ENCODE assay signal across 16 mouse cellular contexts in genomic region chr13:113851602-113852375, GRCm38 (mm10). TPM values are rescaled to one million over a fixed set of nuclear protein-coding genes. Genes with fewer than 3 reads are reported as not detected.
DNase-seq lines count a peak whose midpoint lies in the region; ATAC-seq and TF ChIP-seq lines count a peak whose summit lies in the region.
"Had no signal": no experiment of that assay in that cellular context is flagged by ENCODE, and none has a peak within 500 bp of the region (broad histone marks: within the 10 kb centered on the region; RNA-seq: fewer than 3 reads in every experiment).

No protein-coding gene starts in this region.

- H3K4me3 ChIP-seq in heart, postnatal 0 days (ENCODE audit: low read depth, low read length), result no peak overlapping the region
- no peak overlapping the region for H3K4me3 ChIP-seq in heart, embryonic 10.5 days
- no peak overlapping the region for H3K4me3 ChIP-seq in lung, postnatal 0 days (ENCODE audit: low read depth, low read length)
- H3K4me3 ChIP-seq in liver, embryonic 11.5 days (ENCODE audit: low read depth, low read length), result 0 out of 2 replicates have a peak overlapping the region, but pooled peaks have one; percentile 5
- H3K4me3 ChIP-seq in liver, postnatal 0 days (ENCODE audit: low read depth, low read length), result no peak overlapping the region
- H3K4me3 ChIP-seq: layer of hippocampus, adult 2 months; limb, embryonic 12.5 days; stomach, embryonic 15.5 days had no signal

- no peak for TF ChIP-seq CTCF in heart, postnatal 0 days (IDR thresholded peaks at IDR 0.05; ENCODE audit: low read depth)
- TF ChIP-seq CTCF in lung, postnatal 0 days (IDR thresholded peaks at IDR 0.05), result no peak
- no peak for TF ChIP-seq CTCF in liver, postnatal 0 days (IDR thresholded peaks at IDR 0.05; ENCODE audit: low read depth)

- no peak overlapping the region for H3K4me2 ChIP-seq in heart, postnatal 0 days (ENCODE audit: low read depth, low read length)
- H3K4me2 ChIP-seq in lung, postnatal 0 days (replicated peaks; ENCODE audit: low read depth, low read length), result 0 out of 2 replicates have a peak overlapping the region, but pooled peaks have one; percentile 5
- peak overlapping the region; percentile 55 for H3K4me2 ChIP-seq in liver, embryonic 11.5 days
- H3K4me2 ChIP-seq in liver, postnatal 0 days (ENCODE audit: low read depth, low read length), result peak overlapping the region; percentile 20; the same call in 1 of the 2 replicates
- H3K4me2 ChIP-seq: limb, embryonic 12.5 days; stomach, embryonic 15.5 days had no signal

- WGBS in heart, postnatal 0 days, result 72% methylated on average over 13 of the region's 13 CpGs
- 88% methylated on average over 13 of the region's 13 CpGs for WGBS in heart, embryonic 10.5 days
- 61% methylated on average over 13 of the region's 13 CpGs for WGBS in lung, postnatal 0 days
- 83% methylated on average over 13 of the region's 13 CpGs for WGBS in liver, embryonic 11.5 days
- WGBS in liver, postnatal 0 days (ENCODE audit: insufficient replicate concordance), result 79% methylated on average over 13 of the region's 13 CpGs

- DNase-seq in heart, postnatal 0 days (ENCODE audit: low spot score), result no peak
- no peak for DNase-seq in heart, embryonic 10.5 days (ENCODE audit: low spot score)
- peak; percentile 64 for DNase-seq in lung, postnatal 0 days (ENCODE audit: low spot score)
- no peak for DNase-seq in lung, postnatal 36 days
- no peak for DNase-seq in liver, embryonic 11.5 days (ENCODE audit: low spot score)
- DNase-seq in liver, postnatal 0 days, result no peak
- no peak for DNase-seq in retina, embryonic 14.5 days (ENCODE audit: low spot score)
- DNase-seq: adrenal gland, postnatal 14 days; cerebellum, postnatal 10 days; kidney, adult 9 months; spleen, adult 18-20 months; thymus, postnatal 25 days had no signal

- no peak for TF ChIP-seq EP300 in heart, postnatal 0 days (IDR thresholded peaks at IDR 0.05; ENCODE audit: low read depth)
- peak; percentile 40; the same call in 1 of the 2 replicates for TF ChIP-seq EP300 in lung, postnatal 0 days (IDR thresholded peaks at IDR 0.05)
- TF ChIP-seq EP300 in liver, postnatal 0 days (IDR thresholded peaks at IDR 0.05; ENCODE audit: low read depth), result 0 out of 2 replicates have a peak, but pooled peaks have one; percentile 11

- peak overlapping the region; percentile 64 for H3K27ac ChIP-seq in heart, postnatal 0 days (ENCODE audit: low read depth)
- H3K27ac ChIP-seq in heart, embryonic 10.5 days, result no peak overlapping the region
- peak overlapping the region; percentile 68 for H3K27ac ChIP-seq in lung, postnatal 0 days (ENCODE audit: low read length)
- H3K27ac ChIP-seq in liver, embryonic 11.5 days (ENCODE audit: low read depth, low read length), result peak overlapping the region; percentile 59
- peak overlapping the region; percentile 7 for H3K27ac ChIP-seq in liver, postnatal 0 days (ENCODE audit: low read depth)
- H3K27ac ChIP-seq: layer of hippocampus, adult 2 months; limb, embryonic 12.5 days; stomach, embryonic 15.5 days had no signal

- no peaks in the 10 kb centered on the region for H3K27me3 ChIP-seq in heart, postnatal 0 days (ENCODE audit: control insufficient read depth, insufficient read depth, low read length)
- H3K27me3 ChIP-seq in heart, embryonic 10.5 days (ENCODE audit: insufficient read depth, poor library complexity, severe bottlenecking), result no peaks in the 10 kb centered on the region
- H3K27me3 ChIP-seq in lung, postnatal 0 days (replicated peaks; ENCODE audit: insufficient read depth, low read length), result no peaks in the 10 kb centered on the region
- H3K27me3 ChIP-seq in liver, embryonic 11.5 days (replicated peaks; ENCODE audit: control insufficient read depth, insufficient read depth, low read length), result no peaks in the 10 kb centered on the region
- H3K27me3 ChIP-seq in liver, postnatal 0 days (ENCODE audit: insufficient read depth, low read length), result no peaks in the 10 kb centered on the region
- H3K27me3 ChIP-seq: limb, embryonic 12.5 days; stomach, embryonic 15.5 days had no signal

- H3K36me3 ChIP-seq in heart, postnatal 0 days (replicated peaks; ENCODE audit: control insufficient read depth, insufficient read depth, low read length), result no peaks in the 10 kb centered on the region
- H3K36me3 ChIP-seq in heart, embryonic 10.5 days, result 0 out of 2 replicates have a peak, but pooled peaks cover 5% of the 10 kb centered on the region
- H3K36me3 ChIP-seq in lung, postnatal 0 days (ENCODE audit: insufficient read depth, low read length), result no peaks in the 10 kb centered on the region
- no peaks in the 10 kb centered on the region for H3K36me3 ChIP-seq in liver, embryonic 11.5 days (ENCODE audit: control insufficient read depth, insufficient read depth, low read length)
- no peaks in the 10 kb centered on the region for H3K36me3 ChIP-seq in liver, postnatal 0 days (replicated peaks; ENCODE audit: insufficient read depth, low read length)
- H3K36me3 ChIP-seq: stomach, embryonic 15.5 days had no signal

- peaks cover 27% of the 10 kb centered on the region for H3K4me1 ChIP-seq in heart, postnatal 0 days (ENCODE audit: control insufficient read depth, insufficient read depth)
- H3K4me1 ChIP-seq in heart, embryonic 10.5 days, result peaks cover 38% of the 10 kb centered on the region
- H3K4me1 ChIP-seq in lung, postnatal 0 days (ENCODE audit: insufficient read depth, low read depth, low read length), result peaks cover 12% of the 10 kb centered on the region
- peaks cover 50% of the 10 kb centered on the region for H3K4me1 ChIP-seq in liver, embryonic 11.5 days (replicated peaks; ENCODE audit: control insufficient read depth, insufficient read depth, low read length)
- peaks cover 6% of the 10 kb centered on the region; the same call in 1 of the 2 replicates for H3K4me1 ChIP-seq in liver, postnatal 0 days (ENCODE audit: insufficient read depth)
- H3K4me1 ChIP-seq: stomach, embryonic 15.5 days had no signal

- no peaks in the 10 kb centered on the region for H3K9me3 ChIP-seq in heart, postnatal 0 days (replicated peaks; ENCODE audit: control insufficient read depth, low read length)
- no peaks in the 10 kb centered on the region for H3K9me3 ChIP-seq in heart, embryonic 10.5 days
- H3K9me3 ChIP-seq in lung, postnatal 0 days (ENCODE audit: low read length), result no peaks in the 10 kb centered on the region
- no peaks in the 10 kb centered on the region for H3K9me3 ChIP-seq in liver, embryonic 11.5 days (ENCODE audit: control insufficient read depth, low read length)
- no peaks in the 10 kb centered on the region for H3K9me3 ChIP-seq in liver, postnatal 0 days (ENCODE audit: low read length)
- H3K9me3 ChIP-seq: limb, embryonic 12.5 days; stomach, embryonic 15.5 days had no signal

- no peak overlapping the region for H3K9ac ChIP-seq in heart, postnatal 0 days (replicated peaks; ENCODE audit: low read depth, low read length)
- no peak overlapping the region for H3K9ac ChIP-seq in lung, postnatal 0 days (replicated peaks; ENCODE audit: low read depth)
- H3K9ac ChIP-seq in liver, embryonic 11.5 days (ENCODE audit: low read depth, low read length), result no peak overlapping the region
- H3K9ac ChIP-seq in liver, postnatal 0 days (replicated peaks), result no peak overlapping the region
- H3K9ac ChIP-seq: limb, embryonic 12.5 days; stomach, embryonic 15.5 days had no signal

- ATAC-seq in heart, postnatal 0 days (ENCODE audit: insufficient read depth, low read depth), result peak; percentile 64
- peak; percentile 85 for ATAC-seq in lung, postnatal 0 days
- peak; percentile 22; the same call in 1 of the 2 replicates for ATAC-seq in liver, embryonic 11.5 days (replicated peaks; ENCODE audit: low FRiP score)
- ATAC-seq in liver, postnatal 0 days, result peak; percentile 45
- ATAC-seq: hindbrain, embryonic 16.5 days had no signal

RNA-seq across cellular contexts. Expression of gene Arl15, which starts 57.5 kb away (rescaled TPM):
- total RNA-seq in heart, postnatal 0 days (2014; rRNA removed; ENCODE audit: low replicate concordance), result 16.5 and 24.4 TPM in 2 replicates
- polyA plus RNA-seq in heart, postnatal 0 days (2015; fragmentation: Nextera tagmentation; extraction: Ambion mirVana), result 3.9 and 4.5 TPM in 2 replicates
- polyA plus RNA-seq in heart, embryonic 10.5 days (2016; fragmentation: Nextera tagmentation; extraction: Ambion mirVana), result 7.5 and 8.9 TPM in 2 replicates
- 10.1 and 13.4 TPM in 2 replicates for polyA plus RNA-seq in lung, postnatal 0 days (2015; fragmentation: Nextera tagmentation; extraction: Ambion mirVana)
- polyA plus RNA-seq in liver, embryonic 11.5 days (2014; fragmentation: Nextera tagmentation; extraction: Ambion mirVana), result 8.7 and 9.1 TPM in 2 replicates
- 1.5 and 1.6 TPM in 2 replicates for polyA plus RNA-seq in liver, postnatal 0 days (2015; fragmentation: Nextera tagmentation; extraction: Ambion mirVana)

Comparison
In these comparisons a context has a peak if more than half of its experiments do, and no peak if none do; other contexts are left out.
1. ATAC-seq: peak in every context shown above with its lines; median percentile 85 in lung, postnatal 0 days; 64 in heart, postnatal 0 days; 45 in liver, postnatal 0 days; 22 in liver, embryonic 11.5 days.